Mouse (Mus musculus) hindbrain, embryonic 15.5 days (tissue): Measurements from ENCODE around the gene Cnih4. TPM values are rescaled to one million over a fixed set of nuclear protein-coding genes. Genes with fewer than 3 reads are reported as not detected.

Source experiments
- ATAC-seq: fragments of 200-750 bp; cut with Nextera tagmentation; 2 replicates; pipeline ENCODE4 v1.8.0; 2017; ENCODE audit warnings: low read depth, moderate number of reproducible peaks, moderate TSS enrichment; ENCODE audit not compliant: low FRiP score
- H3K27ac ChIP-seq: fragments of 300-500 bp; sonication (generic); replicated peaks from 2 replicates; pipeline ENCODE4 v1.5.1; 2015; ENCODE audit warnings: mild to moderate bottlenecking, inconsistent platforms
- H3K27me3 ChIP-seq: fragments of 300-500 bp; sonication (generic); 2 replicates; pipeline ENCODE4 v1.6.1; 2015; ENCODE audit warnings: control low read depth, inconsistent platforms
- H3K36me3 ChIP-seq: fragments of 300-500 bp; sonication (generic); 2 replicates; pipeline ENCODE4 v1.6.1; 2015; ENCODE audit warnings: control low read depth, inconsistent platforms
- H3K4me1 ChIP-seq: fragments of 300-500 bp; sonication (generic); replicated peaks from 2 replicates; pipeline ENCODE4 v1.6.1; 2015; ENCODE audit warnings: control low read depth, inconsistent platforms
- H3K4me2 ChIP-seq: fragments of 300-500 bp; sonication (generic); 2 replicates; pipeline ENCODE4 v1.6.1; 2015; ENCODE audit warnings: moderate library complexity, mild to moderate bottlenecking, inconsistent platforms
- H3K4me3 ChIP-seq: fragments of 300-500 bp; sonication (generic); 2 replicates; pipeline ENCODE4 v1.5.1; 2015; ENCODE audit warnings: mild to moderate bottlenecking, inconsistent platforms
- H3K9ac ChIP-seq: fragments of 300-500 bp; sonication (generic); 2 replicates; pipeline ENCODE4 v1.6.1; 2015; ENCODE audit warnings: inconsistent platforms
- H3K9me3 ChIP-seq: fragments of 300-500 bp; sonication (generic); 2 replicates; pipeline ENCODE4 v1.6.1; 2016; ENCODE audit warnings: control low read depth, inconsistent platforms
- WGBS: fragments of 180-500 bp; shearing (Covaris S2); methylation state at CpG from one replicate; pipeline ENCODE4 v1.1.7; 2015; 5-methylcytosine and 5-hydroxymethylcytosine counted together
- polyA plus RNA-seq: library from polyadenylated mRNA; unstranded; fragments of >200 nt; fragmentation: Nextera tagmentation; extraction: Ambion mirVana; gene quantifications from 2 replicates; pipeline ENCODE4 v1.2.1, GENCODE M21; 2015

Gene Cnih4
- polyA plus RNA-seq: 54.4 and 67.4 TPM in 2 replicates

DNA sequence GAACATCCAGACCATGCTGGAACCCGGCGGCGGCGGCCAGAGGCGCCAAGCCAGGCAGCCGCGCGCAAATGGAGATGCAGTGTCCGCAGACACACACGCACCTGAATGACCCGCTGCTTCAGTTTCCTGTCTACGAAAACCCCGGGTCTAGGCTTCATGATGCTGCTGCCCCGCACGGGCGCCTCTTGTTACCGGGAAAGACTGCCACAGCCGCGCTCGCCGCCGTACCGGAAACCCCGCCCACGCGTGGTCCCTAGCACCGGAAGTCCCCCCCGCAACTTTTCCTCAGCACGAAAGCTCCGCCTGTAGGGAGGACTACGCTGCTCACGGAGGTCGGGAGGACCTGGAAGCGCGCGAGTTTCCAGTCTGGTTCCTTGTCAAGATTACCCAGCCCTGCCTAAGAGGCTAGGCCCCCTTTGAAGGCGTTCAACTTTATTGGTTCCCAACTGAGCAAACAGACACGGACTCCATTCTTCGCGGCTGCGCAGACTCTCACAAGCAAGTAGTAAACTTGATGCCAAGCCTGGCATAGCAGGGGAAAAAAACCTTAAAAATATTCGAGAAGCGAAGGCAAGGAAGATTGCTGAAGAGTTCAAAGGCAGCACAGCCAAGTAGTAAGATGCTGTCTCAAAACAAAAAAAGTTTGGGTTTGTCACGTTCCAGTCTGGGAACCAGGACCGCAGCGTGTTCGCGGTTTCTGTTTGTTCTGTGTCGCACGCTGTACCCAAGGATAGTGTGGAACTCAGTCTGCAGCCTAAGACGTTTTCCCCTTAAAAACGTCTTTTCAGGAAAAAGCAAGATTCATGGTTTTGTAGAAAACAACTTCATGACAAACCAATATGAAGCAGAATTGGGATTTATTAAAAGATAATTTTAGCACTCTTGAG lies at the start of gene Cnih4, which contains the start of gene Nvl:
Cnih4 (plus strand) TSS at position 744 of the 887 bp plus-strand sequence.
Nvl (minus strand) TSS at position 255 of the 887 bp plus-strand sequence.
- H3K9ac ChIP-seq: peak within 1 kb of the TSS; percentile 81
- H3K27ac ChIP-seq: peak within 1 kb of the TSS; percentile 79
- H3K27me3 ChIP-seq: no peaks in the 10 kb centered on the region
- WGBS: under 1% methylated on average over 52 of the region's 52 CpGs
- peak within 1 kb of the TSS; percentile 87 for H3K4me3 ChIP-seq
- peaks cover 23% of the 10 kb centered on the region for H3K4me1 ChIP-seq
- H3K4me2 ChIP-seq: peak within 1 kb of the TSS; percentile 69
- peaks cover 26% of the 10 kb centered on the region for H3K36me3 ChIP-seq
- H3K9me3 ChIP-seq: no peaks in the 10 kb centered on the region
- ATAC-seq: peak; percentile 100

DNA sequence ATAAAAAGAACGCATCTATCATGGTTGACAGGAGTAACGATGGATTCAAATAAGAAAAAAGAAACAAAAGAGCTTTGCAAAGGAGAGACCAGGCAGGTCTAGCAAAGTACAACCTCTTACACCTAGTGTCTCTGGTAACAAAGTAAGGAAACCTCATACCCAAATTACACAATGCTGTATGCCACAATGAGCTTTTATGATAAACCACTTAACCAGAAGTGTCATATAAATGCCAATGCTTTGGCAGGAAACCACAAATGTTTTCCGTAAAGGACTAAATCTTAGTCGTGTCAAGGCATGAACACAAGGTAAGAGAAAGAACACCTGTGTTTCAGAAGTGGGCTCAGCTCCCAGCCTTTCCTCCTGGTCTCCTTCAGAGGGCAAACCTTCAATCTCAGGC lies 27.4 kb upstream of the Cnih4 start:
- Histone ChIP-seq H3K9me3 (no peaks in the 10 kb centered on the region), H3K4me1 (no peaks in the 10 kb centered on the region), H3K27me3 (no peaks in the 10 kb centered on the region), H3K4me2 (no peak overlapping the region), H3K36me3 (peaks cover 67% of the 10 kb centered on the region), H3K4me3 (no peak overlapping the region), H3K27ac (no peak overlapping the region), H3K9ac (no peak overlapping the region)
- ATAC-seq: no peak
- 90% methylated on average over 4 of the region's 4 CpGs for WGBS

DNA sequence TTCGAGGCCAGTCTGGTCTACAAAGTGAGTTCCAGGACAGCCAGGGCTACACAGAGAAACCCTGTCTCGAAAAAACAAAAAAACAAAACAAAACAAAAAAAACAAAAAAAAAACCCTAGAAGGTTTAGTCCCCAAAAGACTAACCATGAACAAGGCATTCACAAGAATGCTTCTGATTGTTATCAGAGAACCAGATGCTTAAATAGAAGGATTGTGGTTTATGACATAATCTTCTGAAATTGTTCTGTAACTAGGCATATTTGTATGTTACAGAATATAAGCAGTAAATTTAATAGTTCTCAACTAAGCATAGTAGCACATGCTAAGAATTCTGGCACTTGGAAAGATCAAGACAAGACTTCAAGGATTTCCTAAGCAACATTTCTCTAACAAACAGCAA lies 20.3 kb upstream of the Cnih4 start:
- Histone ChIP-seq H3K36me3 (peaks cover 77% of the 10 kb centered on the region), H3K4me2 (no peak overlapping the region), H3K9me3 (no peaks in the 10 kb centered on the region), H3K4me3 (no peak overlapping the region), H3K27ac (no peak overlapping the region), H3K27me3 (no peaks in the 10 kb centered on the region), H3K9ac (no peak overlapping the region), H3K4me1 (no peaks in the 10 kb centered on the region)
- ATAC-seq: no peak
- 94% methylated on average over 2 of the region's 2 CpGs for WGBS

DNA sequence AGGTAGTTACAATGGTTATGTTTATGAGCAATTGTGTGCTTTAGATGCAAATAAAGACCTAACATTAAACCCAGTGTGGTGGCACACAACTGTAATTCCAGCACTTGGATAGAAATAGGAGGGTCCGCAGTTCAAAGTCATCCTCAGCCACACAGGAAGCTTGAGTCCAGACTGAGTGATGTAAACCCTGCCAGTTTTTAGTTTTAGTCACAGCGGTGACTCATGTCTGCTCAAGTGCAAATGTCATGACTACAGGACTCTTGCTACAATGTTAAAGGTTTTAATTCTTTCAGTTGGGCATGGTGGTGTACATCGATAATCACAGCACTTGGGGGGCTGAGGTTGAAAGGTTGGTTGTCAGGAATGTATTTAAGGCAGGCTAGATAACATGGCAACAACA lies 18.6 kb upstream of the Cnih4 start:
- ATAC-seq: no peak
- Histone ChIP-seq H3K36me3 (peaks cover 80% of the 10 kb centered on the region), H3K4me3 (no peak overlapping the region), H3K9me3 (no peaks in the 10 kb centered on the region), H3K27ac (no peak overlapping the region), H3K4me1 (no peaks in the 10 kb centered on the region), H3K9ac (no peak overlapping the region), H3K27me3 (no peaks in the 10 kb centered on the region), H3K4me2 (no peak overlapping the region)
- 97% methylated on average over 3 of the region's 3 CpGs for WGBS

DNA sequence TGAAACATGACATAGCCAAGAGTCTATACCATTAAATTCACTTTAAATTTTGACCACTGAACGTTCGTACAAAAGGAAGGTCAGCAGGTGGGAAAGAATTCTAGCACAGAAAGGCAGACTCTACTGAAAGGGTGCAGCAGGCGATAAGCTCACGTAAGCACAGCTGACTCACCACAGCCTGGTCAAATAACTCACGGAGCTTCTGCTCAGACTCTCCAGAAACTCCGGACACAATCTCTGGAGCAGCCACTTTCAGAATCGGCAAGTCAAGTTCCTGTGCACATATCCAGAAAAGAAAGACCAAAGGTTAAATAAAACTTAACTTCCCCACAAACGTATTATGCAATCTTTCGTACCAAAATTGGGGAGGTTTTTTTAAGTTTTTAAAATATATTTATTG lies 17.7 kb upstream of the Cnih4 start:
- no peak overlapping the region for H3K9ac ChIP-seq
- WGBS: 97% methylated on average over 9 of the region's 9 CpGs

DNA sequence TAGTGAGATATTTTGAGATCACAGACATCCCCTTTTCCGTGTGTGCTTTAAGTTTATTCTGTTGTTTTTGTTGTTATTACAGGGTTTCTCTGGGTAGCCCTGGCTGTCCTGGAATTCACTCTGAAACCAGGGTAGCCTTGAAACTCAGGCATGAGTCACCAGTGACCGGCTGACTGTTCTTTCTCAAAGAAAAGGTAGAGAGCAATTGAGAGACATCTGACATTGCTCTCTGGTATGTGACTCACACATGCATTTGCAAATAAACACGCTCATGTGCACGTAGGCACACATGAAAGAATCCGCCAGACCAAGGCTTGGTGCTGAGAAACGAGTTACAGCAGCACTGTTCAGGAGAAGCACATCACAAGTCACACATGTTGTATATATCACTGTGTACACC lies 12.6 kb upstream of the Cnih4 start:
- WGBS: 94% methylated on average over 6 of the region's 6 CpGs
- Histone ChIP-seq H3K4me3 (no peak overlapping the region), H3K36me3 (peaks cover 77% of the 10 kb centered on the region), H3K27ac (no peak overlapping the region), H3K9ac (no peak overlapping the region), H3K4me2 (no peak overlapping the region), H3K4me1 (no peaks in the 10 kb centered on the region), H3K9me3 (no peaks in the 10 kb centered on the region), H3K27me3 (no peaks in the 10 kb centered on the region)
- no peak for ATAC-seq

More for the DNA sequence above, 17.7 kb upstream of the Cnih4 start:
- Histone ChIP-seq H3K27me3 (no peaks in the 10 kb centered on the region), H3K4me1 (no peaks in the 10 kb centered on the region), H3K36me3 (peaks cover 77% of the 10 kb centered on the region), H3K4me3 (no peak overlapping the region), H3K4me2 (no peak overlapping the region), H3K9me3 (no peaks in the 10 kb centered on the region), H3K27ac (no peak overlapping the region)
- no peak for ATAC-seq

DNA sequence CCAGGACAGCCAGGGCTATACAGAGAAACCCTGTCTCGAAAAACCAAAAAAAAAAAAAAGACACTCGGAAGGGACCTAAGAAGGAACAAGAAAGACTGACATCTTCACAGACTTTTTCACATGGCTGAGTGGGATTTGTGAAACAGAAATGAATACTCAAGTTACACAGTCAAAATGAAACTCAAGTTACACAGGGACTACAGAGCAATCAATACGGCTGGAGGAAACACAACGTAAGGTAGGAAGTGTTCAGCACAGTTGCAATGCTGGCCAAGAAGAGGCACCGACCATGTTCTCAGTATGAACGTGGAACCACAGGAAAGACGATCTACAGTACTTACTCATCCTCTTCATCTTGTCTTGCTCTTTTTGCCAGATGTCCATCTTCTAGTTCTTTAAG lies 5.8 kb upstream of the Cnih4 start:
- no peaks in the 10 kb centered on the region for H3K9me3 ChIP-seq
- no peak overlapping the region for H3K4me3 ChIP-seq
- H3K27ac ChIP-seq: no peak overlapping the region
- H3K27me3 ChIP-seq: no peaks in the 10 kb centered on the region
- ATAC-seq: no peak
- peaks cover 65% of the 10 kb centered on the region for H3K36me3 ChIP-seq
- WGBS: 94% methylated on average over 7 of the region's 7 CpGs
- H3K4me2 ChIP-seq: no peak overlapping the region
- H3K4me1 ChIP-seq: peaks cover 12% of the 10 kb centered on the region
- H3K9ac ChIP-seq: no peak overlapping the region

DNA sequence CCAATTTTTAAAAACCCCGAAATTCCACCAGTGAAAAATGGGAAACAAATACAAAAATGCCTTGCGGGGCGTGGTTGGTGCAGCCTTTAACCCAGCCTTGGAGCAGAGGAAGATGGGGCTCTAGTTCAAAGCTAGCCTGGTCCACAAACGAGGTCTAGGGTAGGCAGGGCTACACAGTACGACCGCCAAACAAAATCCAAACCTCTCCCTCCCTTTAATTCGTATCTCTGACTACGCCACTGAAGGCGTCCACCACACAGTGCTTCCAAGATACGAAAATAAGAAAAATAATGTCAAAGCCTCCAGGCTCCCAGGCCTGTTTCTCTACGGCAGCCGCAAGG lies 914 bp upstream of the Cnih4 start:
- Histone ChIP-seq H3K4me2 (peak overlapping the region; percentile 69), H3K27me3 (no peaks in the 10 kb centered on the region), H3K36me3 (peaks cover 30% of the 10 kb centered on the region), H3K4me3 (peak overlapping the region; percentile 87), H3K9me3 (no peaks in the 10 kb centered on the region), H3K4me1 (peaks cover 23% of the 10 kb centered on the region), H3K27ac (peak overlapping the region; percentile 79), H3K9ac (peak overlapping the region; percentile 81)
- no peak; the same call in 1 of the 2 replicates for ATAC-seq
- WGBS: 0% methylated on average over 12 of the region's 12 CpGs

DNA sequence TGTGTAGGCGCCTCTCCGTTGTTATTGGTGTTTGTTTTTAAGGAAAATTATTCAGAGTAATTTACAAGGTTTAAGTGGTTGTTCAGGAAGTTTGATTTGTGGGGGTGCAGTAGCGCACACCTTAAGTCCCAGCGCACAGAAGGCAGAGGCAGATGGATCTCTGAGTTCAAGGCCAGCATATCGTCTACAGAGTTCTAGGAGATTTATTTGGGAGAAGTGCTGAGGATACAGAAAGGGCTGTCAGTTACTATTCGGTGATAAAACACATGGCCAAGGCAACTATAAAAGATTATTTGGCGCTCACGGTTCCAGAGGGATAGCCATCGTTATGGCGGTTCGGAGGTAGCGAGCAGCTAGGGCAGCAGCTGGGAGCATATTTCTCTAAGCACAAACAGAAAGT lies 473 bp downstream of the Cnih4 start:
- H3K36me3 ChIP-seq: peaks cover 19% of the 10 kb centered on the region
- H3K4me1 ChIP-seq: peaks cover 23% of the 10 kb centered on the region
- H3K9ac ChIP-seq: peak overlapping the region; percentile 81
- no peaks in the 10 kb centered on the region for H3K9me3 ChIP-seq
- H3K27me3 ChIP-seq: no peaks in the 10 kb centered on the region
- WGBS: 15% methylated on average over 12 of the region's 12 CpGs
- no peak for ATAC-seq
- H3K4me2 ChIP-seq: peak overlapping the region; percentile 69
- peak overlapping the region; percentile 79 for H3K27ac ChIP-seq
- peak overlapping the region; percentile 87 for H3K4me3 ChIP-seq

DNA sequence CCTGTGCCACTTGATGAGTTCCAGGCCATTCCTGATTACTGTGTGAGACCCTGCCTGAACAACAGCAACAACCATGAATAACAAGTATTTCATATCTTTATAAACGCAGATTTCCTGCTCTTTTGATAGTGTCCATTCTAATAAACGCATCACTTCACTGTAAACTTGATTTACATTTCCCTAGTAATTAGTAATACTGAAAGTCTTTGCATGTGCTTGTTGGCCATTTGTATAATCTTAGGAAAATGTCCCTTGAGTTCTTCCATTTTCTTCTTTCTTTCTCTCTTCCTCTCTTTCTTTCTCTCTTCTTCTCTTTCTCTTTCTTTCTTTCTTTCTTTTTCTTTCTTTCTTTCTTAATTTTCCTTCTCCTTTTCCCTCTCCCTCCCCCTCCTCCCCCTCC lies 1.7 kb downstream of the Cnih4 start:
- H3K36me3 ChIP-seq: peaks cover 6% of the 10 kb centered on the region; the same call in 1 of the 2 replicates
- 97% methylated on average over 2 of the region's 2 CpGs for WGBS
- no peak overlapping the region for H3K4me2 ChIP-seq

DNA sequence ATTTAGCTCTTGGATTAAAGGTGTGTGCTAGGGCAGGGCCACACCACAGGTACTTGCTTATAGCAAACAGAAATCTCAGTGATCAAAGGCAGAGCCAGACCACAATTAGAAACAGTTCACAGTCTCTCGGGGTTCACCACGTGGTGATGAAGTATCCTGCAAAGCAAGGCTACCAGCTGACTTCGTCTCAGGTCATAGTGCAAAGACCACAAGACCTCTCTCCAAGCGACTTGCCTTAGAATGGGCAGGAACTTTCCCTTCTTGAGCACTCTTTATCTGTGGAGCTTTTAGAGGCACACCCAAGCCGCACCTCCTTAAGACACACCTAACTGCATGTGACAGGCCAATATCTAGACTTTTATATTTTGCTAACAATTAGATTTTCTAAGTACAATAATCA lies 4.0 kb downstream of the Cnih4 start:
- Histone ChIP-seq H3K4me1 (peaks cover 33% of the 10 kb centered on the region), H3K4me2 (no peak overlapping the region), H3K27me3 (no peaks in the 10 kb centered on the region), H3K36me3 (no peaks in the 10 kb centered on the region), H3K9me3 (no peaks in the 10 kb centered on the region), H3K27ac (0 out of 2 replicates have a peak overlapping the region, but pooled peaks have one; percentile 27), H3K9ac (no peak overlapping the region), H3K4me3 (no peak overlapping the region)
- WGBS: 73% methylated on average over 5 of the region's 5 CpGs
- no peak for ATAC-seq

More for the DNA sequence above, 1.7 kb downstream of the Cnih4 start:
- no peak for ATAC-seq
- H3K4me3 ChIP-seq: no peak overlapping the region
- H3K9ac ChIP-seq: no peak overlapping the region
- no peak overlapping the region for H3K27ac ChIP-seq
- no peaks in the 10 kb centered on the region for H3K9me3 ChIP-seq
- H3K27me3 ChIP-seq: no peaks in the 10 kb centered on the region
- H3K4me1 ChIP-seq: peaks cover 27% of the 10 kb centered on the region

DNA sequence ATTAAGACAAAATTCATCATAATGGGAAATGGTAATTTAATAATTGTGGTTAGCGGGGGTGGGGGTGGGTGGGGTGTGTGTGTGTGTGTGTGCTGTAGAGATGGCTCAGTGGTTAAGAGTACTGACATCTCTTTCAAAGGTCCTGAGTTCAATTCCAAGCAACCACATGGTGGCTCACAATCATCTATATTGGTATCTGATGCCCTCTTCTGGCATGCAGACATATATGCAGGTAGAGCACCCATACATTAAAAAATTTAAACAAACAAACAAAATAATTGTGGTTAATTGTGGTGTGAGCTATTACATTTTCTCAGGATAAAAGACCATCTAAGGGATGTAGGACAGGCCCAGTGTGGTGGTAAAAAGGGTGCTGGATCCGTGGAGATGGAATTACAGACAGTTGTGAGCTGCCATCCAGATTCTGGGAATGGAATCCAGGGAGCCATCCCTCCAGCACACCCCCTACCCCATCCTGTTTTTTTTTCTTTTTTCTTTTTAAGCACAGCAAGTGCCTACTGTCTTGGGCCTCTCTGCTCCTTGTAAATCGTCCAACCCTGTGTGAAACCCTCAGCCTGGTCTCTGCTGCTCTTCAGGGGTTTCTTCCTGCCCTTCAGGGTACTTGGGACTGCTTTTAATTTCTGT lies 5.0 kb downstream of the Cnih4 start:
- no peak overlapping the region for H3K9ac ChIP-seq
- no peak for ATAC-seq
- H3K36me3 ChIP-seq: peaks cover 4% of the 10 kb centered on the region; the same call in 1 of the 2 replicates
- H3K27ac ChIP-seq: no peak overlapping the region
- no peak overlapping the region for H3K4me2 ChIP-seq
- no peaks in the 10 kb centered on the region for H3K27me3 ChIP-seq
- H3K9me3 ChIP-seq: no peaks in the 10 kb centered on the region
- WGBS: 79% methylated on average over 3 of the region's 3 CpGs
- H3K4me3 ChIP-seq: no peak overlapping the region
- H3K4me1 ChIP-seq: peaks cover 32% of the 10 kb centered on the region
